40 mouse cellular contexts compared by ENCODE assay signal in genomic region chr7:26686337-26686736, GRCm38 (mm10). TPM values are rescaled to one million over a fixed set of nuclear protein-coding genes. Genes with fewer than 3 reads are reported as not detected.
"Had no signal": no experiment of that assay in that cellular context is flagged by ENCODE, and none has a peak within 500 bp of the region (broad histone marks: within the 10 kb centered on the region; RNA-seq: fewer than 3 reads in every experiment).

Gene Cyp2b23, minus strand, starts transcription at chr7:26686437.

- H3K27me3 ChIP-seq: limb, embryonic 12.5 days; limb, embryonic 13.5 days; limb, embryonic 15.5 days; liver, embryonic 12.5 days; liver, embryonic 13.5 days; liver, embryonic 15.5 days; lung, embryonic 15.5 days; midbrain, embryonic 12.5 days; midbrain, embryonic 13.5 days; midbrain, embryonic 15.5 days; neural tube, embryonic 12.5 days had no signal

- H3K4me1 ChIP-seq: limb, embryonic 10.5 days; limb, embryonic 12.5 days; limb, embryonic 13.5 days; limb, embryonic 15.5 days; liver, embryonic 12.5 days; liver, embryonic 13.5 days; liver, embryonic 15.5 days; lung, embryonic 15.5 days; midbrain, embryonic 10.5 days; midbrain, embryonic 12.5 days; midbrain, embryonic 13.5 days; midbrain, embryonic 15.5 days; neural tube, embryonic 12.5 days had no signal

- ATAC-seq: liver, embryonic 12.5 days; liver, postnatal 0 days; lung, postnatal 0 days; midbrain, embryonic 13.5 days; midbrain, embryonic 15.5 days; midbrain, embryonic 16.5 days had no signal

- H3K9me3 ChIP-seq: limb, embryonic 10.5 days; limb, embryonic 15.5 days; liver, embryonic 12.5 days; liver, embryonic 15.5 days; lung, embryonic 15.5 days; midbrain, embryonic 13.5 days; midbrain, embryonic 15.5 days; neural tube, embryonic 12.5 days had no signal

- H3K36me3 ChIP-seq: limb, embryonic 10.5 days; limb, embryonic 12.5 days; limb, embryonic 13.5 days; limb, embryonic 15.5 days; liver, embryonic 12.5 days; liver, embryonic 13.5 days; liver, embryonic 15.5 days; lung, embryonic 15.5 days; midbrain, embryonic 10.5 days; midbrain, embryonic 12.5 days; midbrain, embryonic 13.5 days; midbrain, embryonic 15.5 days; neural tube, embryonic 12.5 days had no signal

- H3K4me3 ChIP-seq: left cerebral cortex, adult 2 months; limb, embryonic 10.5 days; limb, embryonic 12.5 days; limb, embryonic 13.5 days; limb, embryonic 15.5 days; liver, embryonic 12.5 days; liver, embryonic 13.5 days; liver, embryonic 15.5 days; lung, embryonic 15.5 days; midbrain, embryonic 10.5 days; midbrain, embryonic 12.5 days; midbrain, embryonic 13.5 days; midbrain, embryonic 15.5 days; myocyte; neural tube, embryonic 12.5 days had no signal

RNA-seq across cellular contexts. Expression of gene Cyp2b23, which starts in this region (rescaled TPM):
- total RNA-seq: left cerebral cortex, adult 2 months; left cerebral cortex, adult 8-10 months; left cerebral cortex, postnatal 10 days; left cerebral cortex, postnatal 14 days; left cerebral cortex, postnatal 25 days; left cerebral cortex, postnatal 36 days; left cerebral cortex, postnatal 4 days; liver, adult 2 months; megakaryocyte progenitor cell, adult 5-6 weeks; megakaryocyte-erythroid progenitor cell, adult 5-6 weeks; midbrain, postnatal 0 days; monocyte, adult 5-6 weeks had no signal
- polyA plus RNA-seq: limb, embryonic 10.5 days; limb, embryonic 11.5 days; limb, embryonic 12.5 days; limb, embryonic 13.5 days; limb, embryonic 14.5 days; limb, embryonic 15.5 days; liver, adult 2 months; liver, embryonic 11.5 days; liver, embryonic 12.5 days; liver, embryonic 13.5 days; liver, embryonic 14.5 days; liver, embryonic 15.5 days; liver, embryonic 16.5 days; liver, postnatal 0 days; lung, adult 2 months; lung, embryonic 14.5 days; lung, embryonic 15.5 days; lung, embryonic 16.5 days; lung, postnatal 0 days; macrophage; midbrain, embryonic 10.5 days; midbrain, embryonic 12.5 days; midbrain, embryonic 13.5 days; midbrain, embryonic 14.5 days; midbrain, embryonic 15.5 days; midbrain, embryonic 16.5 days; midbrain, postnatal 0 days; myocyte; neural tube, embryonic 11.5 days; neural tube, embryonic 12.5 days had no signal
